Mouse (Mus musculus): ENCODE measurements at regions not wholly inside any gene's neighbourhood (a gene's known extent, or its start where the extent isn't known, plus 50 kb on each side); places are given as distances from the start of the nearest gene placed in this dataset.
A peak's percentile ranks its signal among the peaks of the same experiment; 100 is the strongest.

DNA sequence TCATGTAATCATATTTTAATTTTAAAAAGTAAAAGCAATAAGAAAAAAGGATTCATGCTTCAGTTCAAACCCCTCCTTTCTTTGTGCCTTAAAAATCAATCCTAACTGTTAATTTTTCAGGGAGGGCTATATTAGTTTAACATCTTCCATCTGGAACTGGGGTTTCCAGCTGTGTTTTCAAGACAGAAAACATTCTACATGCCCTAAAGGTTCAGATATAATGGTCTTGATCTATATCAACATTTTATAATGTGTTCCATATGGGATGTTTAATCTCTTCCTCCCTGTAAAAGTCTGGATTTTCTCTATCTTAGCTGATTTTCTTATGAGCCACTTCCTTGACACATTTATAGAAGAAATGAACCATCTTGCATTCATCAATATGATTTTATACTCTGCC lies 205.9 kb upstream of the Grm7 start:
- Histone ChIP-seq H3K36me3 (ENCODE audit: control insufficient read depth, insufficient read depth, low read length) (no peaks in the 10 kb centered on the region), H3K9me3 (ENCODE audit: control insufficient read depth, low read length) (no peaks in the 10 kb centered on the region), H3K9ac (ENCODE audit: low read length) (no peak overlapping the region), H3K27me3 (ENCODE audit: control insufficient read depth, insufficient read depth, low read length) (no peaks in the 10 kb centered on the region), H3K4me1 (ENCODE audit: control insufficient read depth, insufficient read depth, low read length) (no peaks in the 10 kb centered on the region), H3K4me2 (no peak overlapping the region), H3K4me3 (ENCODE audit: low read depth, low read length) (no peak overlapping the region), H3K27ac (ENCODE audit: low read depth, low read length) (no peak overlapping the region)
- peak; percentile 60 for DNase-seq (ENCODE audit: low spot score, missing footprints)
- no peak for ATAC-seq (ENCODE audit: low FRiP score)

DNA sequence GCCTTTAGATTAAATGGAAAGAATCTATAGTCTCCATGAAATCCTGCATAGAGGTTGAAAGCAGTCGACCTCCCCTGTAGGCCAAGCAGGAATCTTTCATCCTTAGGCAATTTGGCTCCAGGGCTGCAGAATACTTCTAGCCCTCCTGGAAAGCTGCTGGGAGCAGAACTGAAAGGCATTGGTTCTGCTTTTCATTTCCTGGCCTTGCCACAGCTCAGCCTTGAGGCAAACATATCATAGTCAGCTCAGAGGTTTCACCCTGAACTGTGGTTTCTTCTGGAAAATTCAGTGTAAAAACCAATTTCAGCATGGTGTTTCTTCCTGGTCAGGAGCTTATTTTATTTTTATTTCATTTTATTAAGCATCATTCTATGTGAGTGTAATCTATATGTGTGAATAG lies 182.0 kb upstream of the Grm7 start:
- ATAC-seq (ENCODE audit: low FRiP score), result no peak
- H3K4me1 ChIP-seq (ENCODE audit: control insufficient read depth, insufficient read depth, low read length), result no peaks in the 10 kb centered on the region
- H3K27me3 ChIP-seq (ENCODE audit: control insufficient read depth, insufficient read depth, low read length), result no peaks in the 10 kb centered on the region
- H3K4me2 ChIP-seq, result no peak overlapping the region
- H3K36me3 ChIP-seq (ENCODE audit: control insufficient read depth, insufficient read depth, low read length), result no peaks in the 10 kb centered on the region
- H3K9ac ChIP-seq (ENCODE audit: low read length), result no peak overlapping the region
- no peak overlapping the region for H3K27ac ChIP-seq (ENCODE audit: low read depth, low read length)
- 65% methylated on average over 1 of the region's 1 CpGs for WGBS
- H3K4me3 ChIP-seq (ENCODE audit: low read depth, low read length), result no peak overlapping the region
- no peaks in the 10 kb centered on the region for H3K9me3 ChIP-seq (ENCODE audit: control insufficient read depth, low read length)
- DNase-seq (ENCODE audit: low spot score, missing footprints), result no peak

- Histone ChIP-seq H3K27ac (ENCODE audit: low read depth, low read length) (no peak overlapping the region), H3K36me3 (ENCODE audit: control insufficient read depth, insufficient read depth, low read length) (no peaks in the 10 kb centered on the region), H3K27me3 (ENCODE audit: control insufficient read depth, insufficient read depth, low read length) (no peaks in the 10 kb centered on the region), H3K9me3 (ENCODE audit: control insufficient read depth, low read length) (no peaks in the 10 kb centered on the region), H3K4me2 (no peak overlapping the region), H3K4me1 (ENCODE audit: control insufficient read depth, insufficient read depth, low read length) (no peaks in the 10 kb centered on the region), H3K9ac (ENCODE audit: low read length) (no peak overlapping the region), H3K4me3 (ENCODE audit: low read depth, low read length) (no peak overlapping the region)
- DNase-seq (ENCODE audit: low spot score, missing footprints) (no peak), ATAC-seq (ENCODE audit: low FRiP score) (no peak)
These were observed 177.7 kb upstream of the Grm7 start for GRCm38 (mm10) chr6:110467661-110468060.

DNA sequence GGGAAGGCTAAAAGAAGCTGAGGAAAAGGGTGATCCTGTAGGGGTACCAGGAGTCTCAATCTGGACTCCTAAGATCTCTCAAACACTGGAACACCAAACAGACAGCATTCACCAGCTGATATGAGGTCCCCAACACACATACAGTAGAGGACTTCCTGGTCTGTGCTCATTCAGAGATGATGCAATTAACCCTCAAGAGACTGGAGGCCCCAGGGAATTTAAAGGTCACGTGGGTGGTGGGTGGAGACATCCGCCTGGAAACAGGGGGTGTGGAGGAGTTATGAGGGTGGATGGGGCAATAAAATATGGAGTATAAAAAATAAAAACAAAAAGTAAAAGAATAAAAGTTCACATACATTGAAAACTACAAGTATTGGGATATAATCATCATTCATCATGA lies 139.5 kb upstream of the Grm7 start:
- H3K27ac ChIP-seq (ENCODE audit: low read depth, low read length), result no peak overlapping the region
- H3K27me3 ChIP-seq (ENCODE audit: control insufficient read depth, insufficient read depth, low read length), result no peaks in the 10 kb centered on the region
- no peak for DNase-seq (ENCODE audit: low spot score, missing footprints)
- no peak overlapping the region for H3K9ac ChIP-seq (ENCODE audit: low read length)
- no peak overlapping the region for H3K4me2 ChIP-seq
- WGBS, result 79% methylated on average over 2 of the region's 2 CpGs
- no peak for ATAC-seq (ENCODE audit: low FRiP score)
- no peaks in the 10 kb centered on the region for H3K9me3 ChIP-seq (ENCODE audit: control insufficient read depth, low read length)
- H3K4me1 ChIP-seq (ENCODE audit: control insufficient read depth, insufficient read depth, low read length), result no peaks in the 10 kb centered on the region
- H3K4me3 ChIP-seq (ENCODE audit: low read depth, low read length), result no peak overlapping the region
- no peaks in the 10 kb centered on the region for H3K36me3 ChIP-seq (ENCODE audit: control insufficient read depth, insufficient read depth, low read length)

DNA sequence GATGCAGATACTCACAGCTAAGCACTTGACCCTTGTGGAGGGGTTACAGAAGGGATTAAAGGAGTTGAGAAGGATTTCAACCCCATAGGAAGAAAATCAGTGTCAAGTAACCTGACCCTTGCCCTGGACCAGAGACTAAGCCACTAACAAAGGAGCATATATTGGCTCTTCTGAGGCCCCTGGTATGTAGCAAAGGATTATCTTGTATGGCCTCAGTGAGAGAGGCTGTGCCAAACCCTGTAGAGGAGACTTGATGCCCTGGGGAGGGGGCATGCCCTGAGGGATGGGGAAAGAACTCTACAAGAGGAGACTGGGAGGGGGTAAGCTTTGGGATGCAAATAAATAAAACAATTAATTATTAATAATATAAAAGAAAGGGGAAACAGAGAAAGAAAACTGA lies 134.9 kb upstream of the Grm7 start:
- no peaks in the 10 kb centered on the region for H3K9me3 ChIP-seq (ENCODE audit: control insufficient read depth, low read length)
- no peaks in the 10 kb centered on the region for H3K4me1 ChIP-seq (ENCODE audit: control insufficient read depth, insufficient read depth, low read length)
- DNase-seq (ENCODE audit: low spot score, missing footprints), result no peak
- H3K27ac ChIP-seq (ENCODE audit: low read depth, low read length), result no peak overlapping the region
- no peaks in the 10 kb centered on the region for H3K36me3 ChIP-seq (ENCODE audit: control insufficient read depth, insufficient read depth, low read length)
- ATAC-seq (ENCODE audit: low FRiP score), result peak; percentile 70
- H3K9ac ChIP-seq (ENCODE audit: low read length), result no peak overlapping the region
- peaks cover 5% of the 10 kb centered on the region; the same call in 1 of the 2 replicates for H3K27me3 ChIP-seq (ENCODE audit: control insufficient read depth, insufficient read depth, low read length)
- no peak overlapping the region for H3K4me3 ChIP-seq (ENCODE audit: low read depth, low read length)
- no peak overlapping the region for H3K4me2 ChIP-seq

- WGBS, result 84% methylated on average over 4 of the region's 4 CpGs
- H3K4me2 ChIP-seq, result no peak overlapping the region
- H3K27ac ChIP-seq (ENCODE audit: low read depth, low read length), result no peak overlapping the region
- no peaks in the 10 kb centered on the region for H3K4me1 ChIP-seq (ENCODE audit: control insufficient read depth, insufficient read depth, low read length)
- H3K27me3 ChIP-seq (ENCODE audit: control insufficient read depth, insufficient read depth, low read length), result no peaks in the 10 kb centered on the region
- no peak overlapping the region for H3K4me3 ChIP-seq (ENCODE audit: low read depth, low read length)
- no peaks in the 10 kb centered on the region for H3K9me3 ChIP-seq (ENCODE audit: control insufficient read depth, low read length)
- H3K9ac ChIP-seq (ENCODE audit: low read length), result no peak overlapping the region
- H3K36me3 ChIP-seq (ENCODE audit: control insufficient read depth, insufficient read depth, low read length), result no peaks in the 10 kb centered on the region
- ATAC-seq (ENCODE audit: low FRiP score) (no peak), DNase-seq (ENCODE audit: low spot score, missing footprints) (no peak)
These were observed 106.6 kb upstream of the Grm7 start for GRCm38 (mm10) chr6:110538731-110539191.

GRCm38 (mm10) chr6:110545542-110545941 lies 99.8 kb upstream of the Grm7 start:
- Histone ChIP-seq H3K9ac (ENCODE audit: low read length) (no peak overlapping the region), H3K27me3 (ENCODE audit: control insufficient read depth, insufficient read depth, low read length) (no peaks in the 10 kb centered on the region), H3K4me1 (ENCODE audit: control insufficient read depth, insufficient read depth, low read length) (no peaks in the 10 kb centered on the region), H3K9me3 (ENCODE audit: control insufficient read depth, low read length) (no peaks in the 10 kb centered on the region), H3K4me3 (ENCODE audit: low read depth, low read length) (no peak overlapping the region), H3K27ac (ENCODE audit: low read depth, low read length) (no peak overlapping the region), H3K4me2 (no peak overlapping the region), H3K36me3 (ENCODE audit: control insufficient read depth, insufficient read depth, low read length) (no peaks in the 10 kb centered on the region)
- DNase-seq (ENCODE audit: low spot score, missing footprints) (no peak), ATAC-seq (ENCODE audit: low FRiP score) (no peak)
- WGBS, result 87% methylated on average over 2 of the region's 2 CpGs

DNA sequence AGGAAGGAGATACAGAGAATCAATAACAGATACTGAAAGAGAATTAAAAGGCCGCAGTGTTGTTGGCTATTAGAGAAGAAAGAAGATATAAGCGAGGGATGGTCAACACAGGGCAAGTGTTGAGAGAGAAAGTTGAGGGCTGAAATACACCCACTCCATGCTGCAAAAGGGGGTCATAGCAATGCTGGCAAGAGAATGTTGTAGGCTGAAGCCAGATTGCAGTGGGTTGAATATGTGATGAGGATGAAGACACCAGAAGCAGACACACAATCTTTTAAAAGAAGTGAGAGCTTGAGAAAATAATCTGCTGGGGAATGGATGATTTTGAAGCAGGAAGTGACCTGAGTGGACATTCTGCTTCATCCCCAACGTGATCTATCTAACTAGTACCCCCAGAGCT lies 90.5 kb upstream of the Grm7 start:
- Histone ChIP-seq H3K36me3 (ENCODE audit: control insufficient read depth, insufficient read depth, low read length) (no peaks in the 10 kb centered on the region), H3K4me3 (ENCODE audit: low read depth, low read length) (no peak overlapping the region), H3K9ac (ENCODE audit: low read length) (no peak overlapping the region), H3K4me1 (ENCODE audit: control insufficient read depth, insufficient read depth, low read length) (no peaks in the 10 kb centered on the region), H3K27me3 (ENCODE audit: control insufficient read depth, insufficient read depth, low read length) (no peaks in the 10 kb centered on the region), H3K9me3 (ENCODE audit: control insufficient read depth, low read length) (no peaks in the 10 kb centered on the region), H3K4me2 (no peak overlapping the region), H3K27ac (ENCODE audit: low read depth, low read length) (no peak overlapping the region)
- no peak for DNase-seq (ENCODE audit: low spot score, missing footprints)
- WGBS, result 79% methylated on average over 3 of the region's 3 CpGs
- no peak for ATAC-seq (ENCODE audit: low FRiP score)

DNA sequence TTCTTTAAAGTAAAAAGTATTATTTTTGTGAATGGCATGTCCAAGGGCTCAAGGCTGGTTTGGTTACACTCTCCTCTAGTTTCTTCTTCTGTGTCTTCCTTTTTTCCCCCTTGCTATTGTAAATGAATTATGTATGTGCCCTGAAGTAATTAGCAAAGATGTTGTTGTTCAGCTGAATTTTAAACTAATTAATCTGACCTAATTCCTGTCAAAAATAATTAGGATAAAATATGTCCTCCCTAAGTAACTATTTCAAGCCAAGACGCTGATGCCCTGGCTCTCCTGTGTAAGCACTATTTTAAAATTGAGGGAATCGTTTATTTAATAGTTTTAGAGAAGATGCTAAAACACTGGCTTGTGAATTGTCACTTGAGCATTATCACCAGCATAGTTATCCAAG lies 85.7 kb upstream of the Grm7 start:
- Histone ChIP-seq H3K9ac (ENCODE audit: low read length) (no peak overlapping the region), H3K27me3 (ENCODE audit: control insufficient read depth, insufficient read depth, low read length) (no peaks in the 10 kb centered on the region)
- no peak for ATAC-seq (ENCODE audit: low FRiP score)

DNA sequence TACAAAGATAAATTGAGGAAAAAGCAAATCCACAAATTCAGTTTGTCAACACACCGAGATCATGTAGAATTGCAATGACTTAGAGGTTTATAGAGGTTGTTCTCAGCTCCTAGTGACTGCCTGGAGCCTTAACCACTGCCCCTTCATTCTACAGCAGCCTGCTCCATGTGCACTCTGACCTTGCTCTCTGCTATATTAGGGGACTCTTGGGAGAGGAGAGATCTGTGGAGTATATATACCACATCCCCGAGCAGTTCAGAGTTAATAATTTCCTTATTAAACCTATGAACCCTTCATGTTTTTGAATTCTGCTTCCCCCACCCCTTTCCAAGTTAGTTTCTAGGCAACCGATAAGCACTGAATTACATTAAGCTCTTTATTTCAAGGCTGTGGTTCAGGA lies 85.0 kb upstream of the Grm7 start:
- no peak overlapping the region for H3K4me2 ChIP-seq
- H3K27me3 ChIP-seq (ENCODE audit: control insufficient read depth, insufficient read depth, low read length), result no peaks in the 10 kb centered on the region
- H3K36me3 ChIP-seq (ENCODE audit: control insufficient read depth, insufficient read depth, low read length), result no peaks in the 10 kb centered on the region
- no peak overlapping the region for H3K9ac ChIP-seq (ENCODE audit: low read length)
- no peaks in the 10 kb centered on the region for H3K4me1 ChIP-seq (ENCODE audit: control insufficient read depth, insufficient read depth, low read length)
- ATAC-seq (ENCODE audit: low FRiP score) (no peak), DNase-seq (ENCODE audit: low spot score, missing footprints) (no peak)
- no peak overlapping the region for H3K27ac ChIP-seq (ENCODE audit: low read depth, low read length)
- H3K9me3 ChIP-seq (ENCODE audit: control insufficient read depth, low read length), result no peaks in the 10 kb centered on the region
- no peak overlapping the region for H3K4me3 ChIP-seq (ENCODE audit: low read depth, low read length)
- 78% methylated on average over 3 of the region's 3 CpGs for WGBS

More for the DNA sequence above, 85.7 kb upstream of the Grm7 start:
- Histone ChIP-seq H3K9me3 (ENCODE audit: control insufficient read depth, low read length) (no peaks in the 10 kb centered on the region), H3K27ac (ENCODE audit: low read depth, low read length) (no peak overlapping the region), H3K36me3 (ENCODE audit: control insufficient read depth, insufficient read depth, low read length) (no peaks in the 10 kb centered on the region), H3K4me3 (ENCODE audit: low read depth, low read length) (no peak overlapping the region), H3K4me1 (ENCODE audit: control insufficient read depth, insufficient read depth, low read length) (no peaks in the 10 kb centered on the region), H3K4me2 (no peak overlapping the region)
- DNase-seq (ENCODE audit: low spot score, missing footprints), result no peak
- 90% methylated on average over 2 of the region's 2 CpGs for WGBS

Measured in midbrain, embryonic 11.5 days (tissue).